Mouse (Mus musculus): ENCODE data around the gene Xpo4. TPM values are rescaled to one million over a fixed set of nuclear protein-coding genes. Genes with fewer than 3 reads are reported as not detected.

The Xpo4 gene
- total RNA-seq, 2 experiments from 2014 or later: 10.5 to 12.7 TPM

DNA sequence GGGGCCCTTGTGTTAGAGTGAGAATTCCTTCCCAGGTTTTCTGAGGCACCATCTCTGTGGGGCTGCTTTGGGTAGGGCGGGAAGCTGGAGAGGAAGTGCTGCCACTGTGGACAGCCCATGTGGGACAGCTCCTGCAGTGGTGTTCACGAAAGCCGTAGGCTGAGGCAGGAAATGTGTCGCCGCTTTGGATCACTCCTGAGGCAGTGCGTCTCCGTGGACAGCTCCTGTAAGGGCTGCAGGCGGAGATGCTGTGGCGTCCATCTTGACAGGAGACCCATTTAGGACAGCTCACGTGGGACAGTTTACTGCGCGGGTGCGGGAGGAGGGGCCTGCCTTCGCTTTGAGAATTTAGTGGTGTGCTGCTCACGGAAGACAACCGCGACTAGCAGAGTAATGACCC, 119.7 kb downstream of the Xpo4 start:
- intact Hi-C loops (cut with DNase I): no loop called here

DNA sequence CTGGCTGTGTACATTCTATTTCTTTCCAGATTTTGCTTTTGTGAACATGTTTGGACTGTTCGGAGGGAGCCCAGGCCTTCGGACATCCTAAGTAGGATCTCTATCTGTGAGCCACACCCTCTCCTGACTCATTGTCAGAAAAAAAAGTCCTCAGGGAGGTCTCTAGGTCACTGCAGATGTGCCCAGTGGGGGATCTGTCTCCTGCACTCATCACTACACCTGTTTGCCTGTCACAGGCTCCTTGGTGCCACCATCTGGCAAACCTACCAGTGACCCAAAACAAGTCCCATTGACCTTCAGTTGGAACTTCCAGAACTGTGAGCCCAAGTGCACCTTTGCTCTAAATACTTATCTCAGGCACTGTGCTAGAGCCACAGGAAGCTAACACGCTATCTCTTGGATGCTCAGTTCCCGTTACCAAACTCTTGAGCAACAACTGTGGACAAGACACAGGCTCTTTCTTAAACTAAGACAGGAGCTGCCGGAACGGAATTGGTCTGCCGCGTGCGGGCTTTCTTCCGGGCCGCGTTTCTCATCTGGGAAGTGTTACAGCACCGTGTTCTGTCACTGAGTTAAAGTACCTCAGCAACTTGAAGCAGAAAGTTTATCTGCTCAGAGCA, 121.7 kb downstream of the Xpo4 start:
- intact Hi-C loops (cut with DNase I): no loop called here
- no peak for DNase-seq

More for the DNA sequence above, 119.7 kb downstream of the Xpo4 start:
- DNase-seq: no peak

DNA sequence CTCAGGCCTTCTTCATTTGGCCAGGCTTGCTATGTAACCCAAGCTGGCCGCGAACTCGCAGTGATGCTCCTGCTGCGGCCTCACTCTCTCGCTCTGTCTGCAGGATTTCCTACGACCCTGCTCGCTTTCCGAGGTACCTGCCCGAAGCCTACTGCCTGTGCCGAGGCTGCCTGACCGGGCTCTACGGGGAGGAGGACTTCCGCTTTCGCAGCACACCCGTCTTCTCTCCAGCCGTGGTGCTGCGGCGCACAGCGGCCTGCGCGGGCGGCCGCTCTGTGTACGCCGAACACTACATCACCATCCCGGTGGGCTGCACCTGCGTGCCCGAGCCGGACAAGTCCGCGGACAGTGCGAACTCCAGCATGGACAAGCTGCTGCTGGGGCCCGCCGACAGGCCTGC, 123.0 kb downstream of the Xpo4 start:
- intact Hi-C loops (cut with DNase I): no loop called here
- DNase-seq: no peak

DNA sequence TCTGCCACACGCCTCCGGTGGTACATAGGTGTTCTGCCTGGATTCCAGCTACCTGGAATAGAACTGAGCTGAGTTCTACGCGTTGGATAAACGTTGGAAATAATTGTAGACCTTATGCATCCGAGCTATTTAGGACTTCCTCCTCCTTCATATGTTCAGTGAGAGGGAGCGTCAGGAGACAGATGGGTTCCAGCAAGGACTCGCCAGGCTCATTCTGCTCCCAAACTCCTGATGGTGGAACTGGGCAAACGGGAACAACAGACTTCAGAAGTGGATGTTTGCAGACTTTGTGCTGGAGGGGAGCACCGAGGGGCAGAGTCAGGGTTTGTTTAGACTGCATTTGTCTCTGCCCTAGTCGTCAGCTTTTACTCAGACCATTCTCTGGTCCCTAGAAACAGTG, 124.5 kb downstream of the Xpo4 start:
- no peak for DNase-seq
- intact Hi-C loops (cut with DNase I): no loop called here

DNA sequence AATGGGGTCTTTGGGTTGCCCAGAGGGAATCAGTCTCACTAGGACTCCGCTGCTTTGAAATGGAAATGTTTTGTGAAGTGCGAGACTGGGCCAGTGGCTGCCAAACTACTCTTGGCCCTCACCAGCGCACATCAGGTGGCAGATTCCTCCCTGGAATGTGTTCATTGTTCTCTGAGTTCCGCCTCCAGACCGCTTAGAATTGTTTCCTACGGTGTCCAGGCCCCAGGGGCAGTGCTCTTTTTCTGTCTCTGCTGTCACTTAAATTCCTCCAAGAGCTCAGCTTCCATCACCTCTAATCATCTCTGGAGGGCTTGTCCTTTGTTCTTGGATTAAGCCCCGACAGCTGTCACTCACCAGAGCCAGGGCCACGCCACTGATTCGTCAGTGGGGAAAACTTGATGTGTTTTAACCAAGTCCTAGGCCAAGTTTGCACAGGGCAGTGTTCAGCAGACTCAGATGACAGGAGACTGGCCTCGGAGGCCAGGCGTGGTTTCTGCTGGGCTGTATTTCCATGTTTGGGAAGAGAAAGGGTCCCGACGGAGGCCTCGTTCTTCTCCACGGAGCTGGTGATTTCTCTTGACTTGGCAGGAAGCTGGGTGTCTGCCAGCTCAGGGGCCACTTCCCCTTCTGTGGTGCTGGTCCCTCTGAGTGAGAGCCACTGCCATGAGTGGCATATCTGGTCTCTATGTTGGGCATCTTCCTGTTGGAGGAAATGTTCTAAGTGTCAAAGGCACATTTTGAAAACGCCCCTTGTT, 127.8 kb downstream of the Xpo4 start:
- peak; percentile 28 to 29 for DNase-seq
- intact Hi-C loops (cut with DNase I): loop anchor here (5.0 kb wide), 1 partner anchor 35 kb away; the partner anchor contains the start of gene Eef1akmt1

DNA sequence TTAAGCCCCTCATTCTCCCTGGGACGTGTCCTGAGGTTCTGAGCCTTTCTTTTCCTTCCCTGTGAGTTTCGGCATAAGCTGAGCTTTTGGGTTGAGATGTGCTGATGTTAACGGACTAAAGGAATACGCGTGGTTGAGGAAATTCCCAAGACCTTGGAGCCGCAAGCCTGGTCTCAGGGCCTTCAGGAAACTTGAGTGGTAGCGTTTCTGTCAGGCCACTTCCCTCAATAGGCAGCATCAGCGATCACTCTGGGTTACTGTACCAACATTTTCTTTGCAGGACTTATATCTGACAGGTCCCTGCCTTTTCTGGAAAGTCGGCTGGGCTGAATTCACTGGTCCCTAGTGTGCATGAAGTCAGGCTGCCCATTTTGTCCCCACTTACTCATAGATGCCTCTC, 128.4 kb downstream of the Xpo4 start:
- intact Hi-C loops (cut with DNase I): loop anchor here (5.0 kb wide), 1 partner anchor 35 kb away; the partner anchor contains the start of gene Eef1akmt1
- no peak for DNase-seq

DNA sequence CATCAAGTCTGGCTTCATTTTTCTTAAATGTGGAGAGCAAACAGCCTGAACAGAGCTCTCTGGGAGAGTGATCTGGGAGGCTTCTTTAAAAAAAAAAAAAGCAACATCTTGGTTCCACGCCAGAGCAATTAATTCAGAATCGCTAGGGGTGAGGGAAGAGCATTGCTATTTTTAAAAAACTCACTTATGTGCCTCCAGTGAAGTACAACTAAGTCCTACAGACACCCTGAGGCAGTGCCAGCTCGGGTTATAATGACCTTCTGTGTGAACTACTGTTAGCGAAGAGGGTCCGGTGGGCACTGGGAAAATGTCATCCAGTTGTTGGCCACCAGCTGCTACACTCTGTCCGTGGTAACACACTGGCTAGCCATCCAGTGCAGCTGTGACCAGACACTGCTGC, 129.6 kb downstream of the Xpo4 start:
- DNase-seq: peak; percentile 16 to 43
- intact Hi-C loops (cut with DNase I): loop anchor here (5.0 kb wide), 1 partner anchor 37 kb away; the partner anchor contains the start of gene Eef1akmt1

DNA sequence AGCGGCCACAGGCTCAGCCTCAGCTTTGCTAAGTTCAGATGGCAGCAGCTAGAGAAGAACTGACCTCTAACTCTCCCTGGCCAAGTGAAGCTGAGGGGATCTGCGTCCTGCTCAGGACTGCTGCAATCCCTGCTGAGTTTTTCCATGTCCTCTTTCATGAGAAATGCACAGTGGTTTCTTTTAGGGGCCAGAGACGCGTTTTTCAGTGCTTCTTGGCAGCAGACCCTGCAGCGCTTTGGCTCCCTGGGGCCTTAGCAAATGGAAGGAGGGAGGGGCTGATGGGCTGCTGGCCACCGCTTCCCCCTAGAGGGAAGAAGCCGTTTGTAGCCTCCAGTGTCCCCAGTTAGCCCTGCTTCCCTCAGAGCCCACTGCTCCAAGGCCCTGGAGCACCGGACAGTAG, 130.3 kb downstream of the Xpo4 start:
- DNase-seq: peak in 1 of 2 experiments; percentile 67
- intact Hi-C loops (cut with DNase I): loop anchor here (5.0 kb wide), 1 partner anchor 37 kb away; the partner anchor contains the start of gene Eef1akmt1

DNA sequence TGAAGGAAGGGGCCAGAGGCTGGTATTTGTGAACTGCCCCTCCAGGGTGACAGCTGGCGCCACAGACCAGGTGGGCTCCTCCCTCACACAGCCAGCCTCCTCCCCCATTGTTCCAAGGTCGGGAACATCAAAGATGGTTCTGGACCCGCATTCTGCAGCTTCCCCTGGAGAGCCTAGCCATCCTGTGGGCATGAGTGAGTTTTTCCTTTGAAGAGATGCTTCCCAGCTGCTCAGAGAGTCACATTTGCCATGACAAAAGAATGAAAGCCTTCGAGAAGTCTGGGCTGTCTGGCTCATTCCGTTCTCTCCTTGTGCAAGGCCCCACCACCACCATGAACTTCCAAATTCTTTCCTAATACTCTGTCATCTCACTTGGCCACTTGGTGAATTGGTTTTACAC, 130.9 kb downstream of the Xpo4 start:
- intact Hi-C loops (cut with DNase I): no loop called here
- DNase-seq: no peak

DNA sequence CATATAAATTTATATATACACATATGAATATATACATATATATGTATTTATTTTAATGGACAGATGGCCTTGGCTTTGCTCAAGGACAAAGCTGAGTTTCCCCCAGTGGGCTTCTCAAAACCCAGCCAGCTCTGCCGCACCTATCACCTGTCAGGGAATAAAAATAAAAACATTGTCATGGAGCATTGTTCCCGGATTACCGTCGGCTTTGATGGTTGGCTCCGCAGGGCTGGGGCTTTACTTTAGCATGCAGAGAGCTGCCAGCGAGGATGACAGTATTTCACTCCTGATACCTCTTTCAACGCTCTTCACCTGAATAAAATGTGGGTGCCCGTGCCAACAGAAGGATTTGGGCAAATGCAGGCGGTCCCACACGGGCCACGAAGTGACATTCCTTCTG, 131.4 kb downstream of the Xpo4 start:
- DNase-seq: no peak
- intact Hi-C loops (cut with DNase I): loop anchor here (1.0 kb wide), 1 partner anchor 85 kb away; no protein-coding TSS in a partner anchor

DNA sequence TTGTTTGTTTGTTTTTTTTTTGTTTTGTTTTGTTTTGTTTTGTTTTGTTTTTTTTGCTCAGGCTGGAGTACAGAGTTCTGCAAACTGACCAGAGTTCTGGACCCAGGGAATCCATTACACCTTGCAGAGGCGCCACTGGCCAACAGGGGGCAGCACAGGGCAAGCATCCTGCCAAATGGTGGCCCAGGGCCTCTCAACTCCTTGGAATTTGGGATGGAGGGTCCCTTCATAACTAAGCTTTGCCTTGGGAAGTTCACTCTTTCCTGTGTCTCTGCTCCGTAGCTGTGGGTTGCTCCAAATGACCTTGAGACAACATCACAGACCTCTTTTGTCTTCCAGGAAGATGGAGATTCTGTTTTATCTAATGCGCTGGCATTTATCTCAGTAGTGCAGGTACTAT, 132.0 kb downstream of the Xpo4 start:
- DNase-seq: peak; percentile 63 to 72

DNA sequence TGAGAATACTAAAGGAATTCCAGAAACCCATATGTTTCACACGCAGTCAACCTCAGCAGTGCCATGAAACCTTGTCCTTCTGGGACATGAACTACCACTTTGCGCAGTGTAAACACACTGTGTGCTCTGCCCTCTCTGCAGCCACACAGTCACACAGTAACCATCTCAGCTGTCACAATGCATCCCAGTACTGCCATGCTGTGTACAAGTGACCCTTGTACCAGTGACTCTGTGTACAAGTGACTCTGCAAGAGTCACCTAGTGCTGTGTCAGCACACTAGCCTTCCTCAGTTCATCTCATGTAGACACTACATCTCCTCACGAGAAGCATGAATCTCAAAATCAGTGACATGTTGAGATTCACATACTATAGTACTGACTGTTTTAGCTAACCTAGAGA, 132.7 kb downstream of the Xpo4 start:
- intact Hi-C loops (cut with DNase I): no loop called here

More for the DNA sequence above, 132.0 kb downstream of the Xpo4 start:
- intact Hi-C loops (cut with DNase I): loop anchor here (1.0 kb wide), 1 partner anchor 86 kb away; no protein-coding TSS in a partner anchor

DNA sequence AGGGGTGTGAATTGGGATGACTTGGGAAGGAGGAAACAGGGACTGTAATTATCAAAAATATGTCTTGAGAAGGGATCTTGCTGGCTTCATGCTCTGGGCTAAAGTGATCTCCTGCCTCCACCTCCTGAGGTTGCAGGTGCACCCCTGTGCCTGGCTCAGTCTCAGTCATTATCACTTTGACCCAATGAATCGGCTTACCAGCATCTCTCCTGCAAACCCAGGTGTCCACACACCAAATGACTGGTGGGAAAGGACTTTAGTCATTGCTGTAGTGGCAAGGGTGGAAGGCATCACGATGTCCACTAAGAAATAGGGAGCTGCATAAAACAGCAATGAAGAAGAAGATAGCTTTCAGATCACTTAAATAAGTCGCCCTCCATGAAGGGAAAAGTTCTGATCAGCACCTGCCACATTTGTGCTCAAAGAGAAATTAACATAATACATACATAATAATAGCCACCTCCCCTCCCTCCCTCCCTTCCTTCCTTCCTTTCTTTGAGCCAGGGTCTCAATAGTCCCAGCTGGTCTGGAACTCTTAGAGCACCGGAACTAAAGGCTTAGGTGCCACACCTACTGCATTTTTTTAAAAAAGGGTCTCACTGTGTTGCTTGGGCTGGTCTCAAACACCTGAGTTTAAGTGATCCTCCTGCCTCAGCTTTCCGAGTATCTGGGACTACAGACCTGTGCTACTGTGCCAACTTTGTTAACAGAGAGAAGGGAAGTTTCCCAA, 135.3 kb downstream of the Xpo4 start:
- intact Hi-C loops (cut with DNase I): no loop called here

More for the DNA sequence above, 132.7 kb downstream of the Xpo4 start:
- DNase-seq: no peak

DNA sequence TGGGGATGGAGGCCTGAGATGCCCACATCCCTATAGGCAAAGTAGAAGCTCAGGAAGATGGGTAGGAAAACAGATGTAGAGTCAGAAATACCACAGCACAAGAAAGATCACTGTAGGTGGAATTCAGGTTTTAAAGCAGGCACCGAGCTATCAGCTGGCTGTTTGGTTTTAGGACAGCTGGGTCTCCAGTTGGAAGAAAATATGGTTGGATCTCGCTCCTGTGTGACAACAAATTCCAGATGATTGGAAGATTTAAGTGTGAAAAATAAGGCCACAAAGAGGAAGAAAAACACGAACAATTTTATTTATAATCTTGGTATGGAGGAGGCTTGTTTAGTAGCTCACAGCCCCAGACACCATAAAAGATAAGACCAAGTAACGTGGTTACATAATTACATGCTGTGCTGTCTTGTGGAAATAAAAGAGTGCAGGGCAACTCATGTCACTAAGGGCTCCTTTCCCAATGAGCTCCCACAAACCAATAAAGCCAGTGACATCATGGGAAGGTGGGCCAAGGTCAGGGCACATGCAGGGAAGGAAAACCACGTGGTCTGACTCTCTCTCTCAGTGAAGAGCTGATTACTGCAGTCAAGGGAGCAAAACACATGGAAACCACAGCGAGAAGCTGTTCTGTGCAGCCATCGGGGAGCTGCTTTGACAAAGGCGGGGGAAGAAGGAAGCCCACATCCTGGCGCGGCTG, 136.0 kb downstream of the Xpo4 start:
- intact Hi-C loops (cut with DNase I): no loop called here
- DNase-seq: peak; percentile 37 to 56

More for the DNA sequence above, 135.3 kb downstream of the Xpo4 start:
- DNase-seq: no peak

DNA sequence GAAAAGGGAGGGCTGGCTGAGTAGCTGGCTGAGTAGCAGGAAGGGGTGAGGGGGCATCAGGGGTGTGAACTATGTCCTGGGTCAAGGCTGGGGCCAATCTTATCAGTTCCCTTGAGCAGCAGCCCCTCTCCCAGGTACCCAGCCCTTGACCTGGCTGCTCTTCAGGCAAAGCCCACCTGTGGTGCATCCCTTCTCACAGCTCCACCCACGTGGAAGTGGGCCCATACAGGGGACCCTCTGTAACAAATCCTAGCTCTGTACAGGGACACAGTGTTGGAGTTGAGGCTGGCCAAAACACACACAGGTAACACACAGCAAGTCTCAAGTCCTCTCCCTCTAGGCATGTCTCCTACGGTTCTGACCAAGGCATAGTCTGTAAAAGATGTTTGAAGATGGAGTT, 137.6 kb downstream of the Xpo4 start:
- intact Hi-C loops (cut with DNase I): no loop called here

More for the DNA sequence above, 137.6 kb downstream of the Xpo4 start:
- DNase-seq: no peak

Other genes starting within 250 kb of the Xpo4 start
- 1 to 10 TPM; 5.7 to 7.2 TPM for gene Ift88, start 241.4 kb downstream of the Xpo4 start, total RNA-seq (2021)
- 1 to 10 TPM; 2.5 to 4.9 TPM for gene Il17d, start 140.7 kb downstream of the Xpo4 start, total RNA-seq (2021)
- 10 to 100 TPM; 30.6 to 33.2 TPM for gene Eef1akmt1, start 93.8 kb downstream of the Xpo4 start, total RNA-seq (2021)
- 1 to 10 TPM in 1 of 2 experiments, not detected in 1; 2.4 TPM for gene Gm49361, start 80.7 kb upstream of the Xpo4 start, total RNA-seq (2021)
- gene Lats2, start 93.0 kb upstream of the Xpo4 start, total RNA-seq (2021): 10 to 100 TPM; 33.3 to 38.5 TPM
- gene Sap18, start 132.8 kb upstream of the Xpo4 start, total RNA-seq (2021): 10 to 100 TPM; 81.8 to 89.4 TPM
- gene Ska3, start 160.8 kb upstream of the Xpo4 start, total RNA-seq (2021): under 1 TPM; 0.22 to 0.47 TPM
- gene Mrpl57, start 160.8 kb upstream of the Xpo4 start, total RNA-seq (2021): 10 to 100 TPM; 71.7 to 73.0 TPM
- gene Zdhhc20, start 224.8 kb upstream of the Xpo4 start, total RNA-seq (2021): 1 to 10 TPM; 8.3 to 10.0 TPM

All from heart, postnatal 36 days (tissue).